ENCODE assay signal across 8 mouse cellular contexts in the genomic region with DNA sequence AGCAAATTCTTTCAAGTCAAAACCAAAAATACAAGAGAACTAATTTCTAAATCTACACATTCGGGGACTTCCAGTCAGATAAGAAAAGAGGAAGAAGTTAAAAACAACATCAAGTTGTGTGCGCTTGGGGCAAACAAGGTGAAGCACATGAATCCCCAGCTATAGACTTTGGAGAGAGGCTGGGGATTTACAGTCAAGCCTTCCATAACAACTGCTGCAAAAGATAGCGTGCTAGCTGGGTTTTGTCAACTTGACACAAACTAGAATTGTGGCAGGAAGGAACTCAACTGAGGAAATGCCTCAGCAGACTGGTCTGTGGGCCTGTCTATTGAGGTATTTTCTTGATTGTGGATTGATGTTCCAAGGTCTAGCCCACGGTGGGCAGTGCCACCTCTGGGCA. TPM values are rescaled to one million over a fixed set of nuclear protein-coding genes. Genes with fewer than 3 reads are reported as not detected.
DNase-seq lines count a peak whose midpoint lies in the region; ATAC-seq lines count a peak whose summit lies in the region.

No protein-coding gene starts in this region.

- H3K9ac ChIP-seq in hindbrain, embryonic 14.5 days = no peak overlapping the region
- H3K9ac ChIP-seq in hindbrain, embryonic 11.5 days (ENCODE audit: low read depth, low read length) = no peak overlapping the region
- no peak overlapping the region for H3K9ac ChIP-seq in liver, embryonic 16.5 days (ENCODE audit: low read depth, low read length)

- H3K36me3 ChIP-seq in hindbrain, embryonic 14.5 days (replicated peaks; ENCODE audit: control insufficient read depth, insufficient read depth) = no peaks in the 10 kb centered on the region
- no peaks in the 10 kb centered on the region for H3K36me3 ChIP-seq in hindbrain, embryonic 11.5 days (ENCODE audit: control insufficient read depth, insufficient read depth, low read length)
- no peaks in the 10 kb centered on the region for H3K36me3 ChIP-seq in liver, embryonic 16.5 days (ENCODE audit: control insufficient read depth, insufficient read depth)

- H3K27ac ChIP-seq in hindbrain, embryonic 14.5 days = peak overlapping the region; percentile 89
- no peak overlapping the region for H3K27ac ChIP-seq in hindbrain, embryonic 11.5 days (ENCODE audit: low read depth, low read length)
- H3K27ac ChIP-seq in liver, embryonic 16.5 days (ENCODE audit: low read length) = peak overlapping the region; percentile 41

- no peak for ATAC-seq in hindbrain, embryonic 14.5 days (ENCODE audit: low FRiP score)
- ATAC-seq in hindbrain, embryonic 11.5 days (ENCODE audit: low FRiP score) = no peak
- peak; percentile 56 for ATAC-seq in activated CD4-positive, CD25-positive, alpha-beta regulatory T cell, adult 4 months
- ATAC-seq in liver, embryonic 16.5 days (ENCODE audit: low read depth) = peak; percentile 20; the same call in 1 of the 2 replicates

- H3K27me3 ChIP-seq in hindbrain, embryonic 14.5 days (ENCODE audit: control insufficient read depth, insufficient read depth, low read length) = no peaks in the 10 kb centered on the region
- H3K27me3 ChIP-seq in hindbrain, embryonic 11.5 days (ENCODE audit: control insufficient read depth, insufficient read depth, low read length) = no peaks in the 10 kb centered on the region
- no peaks in the 10 kb centered on the region for H3K27me3 ChIP-seq in liver, embryonic 16.5 days (ENCODE audit: control insufficient read depth, insufficient read depth, low read depth, low read length)

- no peaks in the 10 kb centered on the region for H3K9me3 ChIP-seq in hindbrain, embryonic 14.5 days (ENCODE audit: control insufficient read depth, low read length)
- no peaks in the 10 kb centered on the region for H3K9me3 ChIP-seq in hindbrain, embryonic 11.5 days (ENCODE audit: control insufficient read depth, low read length)
- H3K9me3 ChIP-seq in liver, embryonic 16.5 days (replicated peaks; ENCODE audit: control insufficient read depth, low read length) = no peaks in the 10 kb centered on the region

- no peak overlapping the region for H3K4me3 ChIP-seq in hindbrain, embryonic 14.5 days (replicated peaks; ENCODE audit: low read length)
- H3K4me3 ChIP-seq in hindbrain, embryonic 11.5 days (ENCODE audit: low read depth, low read length) = no peak overlapping the region
- no peak overlapping the region for H3K4me3 ChIP-seq in liver, embryonic 16.5 days (ENCODE audit: low read depth, low read length)

- DNase-seq in hindbrain, embryonic 14.5 days (ENCODE audit: low spot score) = no peak
- no peak for DNase-seq in hindbrain, embryonic 11.5 days (ENCODE audit: low spot score)
- peak; percentile 84 for DNase-seq in A20 (ENCODE audit: low read depth, low spot score)
- no peak for DNase-seq in retina, embryonic 14.5 days (ENCODE audit: low spot score)
- no peak for DNase-seq in right cerebral cortex, postnatal 36 days (ENCODE audit: low spot score in 2 of 2)
- DNase-seq in embryo, embryonic 11 days = no peak

- no peak overlapping the region for H3K4me2 ChIP-seq in hindbrain, embryonic 14.5 days (replicated peaks)
- no peak overlapping the region for H3K4me2 ChIP-seq in hindbrain, embryonic 11.5 days (replicated peaks; ENCODE audit: low read depth, low read length)
- no peak overlapping the region; the same call in 1 of the 2 replicates for H3K4me2 ChIP-seq in liver, embryonic 16.5 days (ENCODE audit: low read depth, low read length)

- peaks cover 38% of the 10 kb centered on the region for H3K4me1 ChIP-seq in hindbrain, embryonic 14.5 days (replicated peaks; ENCODE audit: control insufficient read depth, insufficient read depth, low read length)
- H3K4me1 ChIP-seq in hindbrain, embryonic 11.5 days (replicated peaks; ENCODE audit: control insufficient read depth, insufficient read depth, low read length) = peaks cover 3% of the 10 kb centered on the region
- H3K4me1 ChIP-seq in liver, embryonic 16.5 days (ENCODE audit: control insufficient read depth, low read depth, low read length) = peaks cover 62% of the 10 kb centered on the region

- 87% methylated on average over 4 of the region's 4 CpGs for WGBS in hindbrain, embryonic 14.5 days
- WGBS in hindbrain, embryonic 11.5 days = 82% methylated on average over 4 of the region's 4 CpGs
- 16% methylated on average over 4 of the region's 4 CpGs for WGBS in liver, embryonic 16.5 days (ENCODE audit: insufficient replicate concordance)

RNA-seq across cellular contexts. Expression of a gene that starts 12.4 kb away (rescaled TPM):
- polyA plus RNA-seq in hindbrain, embryonic 14.5 days (2014; fragmentation: Nextera tagmentation; extraction: Ambion mirVana) = 57.3 and 61.4 TPM in 2 replicates
- polyA plus RNA-seq in hindbrain, embryonic 11.5 days (2014; fragmentation: Nextera tagmentation; extraction: Ambion mirVana) = 20.4 and 21.9 TPM in 2 replicates
- polyA plus RNA-seq in activated CD4-positive, CD25-positive, alpha-beta regulatory T cell, adult 4 months (2017; shearing (Covaris generic)) = 10 to 100 TPM; 32.5 to 39.1 TPM
- 13.2 and 14.0 TPM in 2 replicates for polyA plus RNA-seq in liver, embryonic 16.5 days (2015; fragmentation: Nextera tagmentation; extraction: Ambion mirVana)

RNA-seq across cellular contexts. Expression of a gene that starts 34.5 kb away (rescaled TPM):
- polyA plus RNA-seq in hindbrain, embryonic 14.5 days (2014; fragmentation: Nextera tagmentation; extraction: Ambion mirVana) = 17.0 and 17.1 TPM in 2 replicates
- 5.1 and 7.9 TPM in 2 replicates for polyA plus RNA-seq in hindbrain, embryonic 11.5 days (2014; fragmentation: Nextera tagmentation; extraction: Ambion mirVana)
- not detected for polyA plus RNA-seq in activated CD4-positive, CD25-positive, alpha-beta regulatory T cell, adult 4 months (2017; shearing (Covaris generic))
- polyA plus RNA-seq in liver, embryonic 16.5 days (2015; fragmentation: Nextera tagmentation; extraction: Ambion mirVana) = 0.67 and 0.85 TPM in 2 replicates

RNA-seq across cellular contexts. Expression of a gene that starts 53.2 kb away (rescaled TPM):
- 5.4 and 6.0 TPM in 2 replicates for polyA plus RNA-seq in hindbrain, embryonic 14.5 days (2014; fragmentation: Nextera tagmentation; extraction: Ambion mirVana)
- polyA plus RNA-seq in hindbrain, embryonic 11.5 days (2014; fragmentation: Nextera tagmentation; extraction: Ambion mirVana) = 9.7 and 10.9 TPM in 2 replicates
- polyA plus RNA-seq in activated CD4-positive, CD25-positive, alpha-beta regulatory T cell, adult 4 months (2017; shearing (Covaris generic)) = 1 to 10 TPM; 1.9 to 2.2 TPM
- 1.6 TPM in 2 replicates for polyA plus RNA-seq in liver, embryonic 16.5 days (2015; fragmentation: Nextera tagmentation; extraction: Ambion mirVana)

Comparison
In these comparisons a context has a peak if more than half of its experiments do, and no peak if none do; other contexts are left out.
1. ATAC-seq: peak in activated CD4-positive, CD25-positive, alpha-beta regulatory T cell, adult 4 months (single experiment) and liver, embryonic 16.5 days (single experiment); none in hindbrain, embryonic 14.5 days (single experiment) and hindbrain, embryonic 11.5 days (single experiment).